Mouse (Mus musculus) kidney, adult 2 months (tissue): Measurements from ENCODE around the gene F830045P16Rik. TPM values are rescaled to one million over a fixed set of nuclear protein-coding genes. Genes with fewer than 3 reads are reported as not detected.

Source experiments
- DNase-seq: peaks from one replicate; pipeline ENCODE4 v3.0.0; 2021
- H3K27ac ChIP-seq: fragments of 200-500 bp; 2 replicates; pipeline ENCODE4 v1.5.1; 2012; ENCODE audit warnings: low read depth, low read length, control low read depth, inconsistent platforms; ENCODE audit not compliant: insufficient read depth
- H3K27me3 ChIP-seq: fragments of 200-500 bp; replicated peaks from 2 replicates; pipeline ENCODE4 v1.6.1; 2012; ENCODE audit warnings: mild to moderate bottlenecking, moderate library complexity, low read length, inconsistent platforms; ENCODE audit not compliant: control insufficient read depth, insufficient read depth
- H3K36me3 ChIP-seq: fragments of 200-500 bp; 2 replicates; pipeline ENCODE4 v1.6.1; 2012; ENCODE audit warnings: mild to moderate bottlenecking, moderate library complexity, low read length, inconsistent platforms; ENCODE audit not compliant: control insufficient read depth, insufficient read depth
- H3K4me1 ChIP-seq: fragments of 200-500 bp; 2 replicates; pipeline ENCODE4 v1.6.1; 2011; ENCODE audit warnings: low read length; ENCODE audit not compliant: control insufficient read depth, insufficient read depth
- H3K4me3 ChIP-seq: fragments of 200-500 bp; 2 replicates; pipeline ENCODE4 v1.5.1; 2011; ENCODE audit warnings: mild to moderate bottlenecking, low read depth, low read length, control low read depth; ENCODE audit not compliant: insufficient read depth
- CTCF ChIP-seq: fragments of 200-500 bp; conservative IDR thresholded peaks from 2 replicates; pipeline ENCODE4 v1.5.1; 2011; ENCODE audit warnings: low read depth, mild to moderate bottlenecking, control low read depth, low read length, moderate library complexity, mixed read lengths; ENCODE audit not compliant: insufficient read depth, insufficient read length
- POLR2A ChIP-seq: fragments of 200-500 bp; IDR thresholded peaks from one replicate; pipeline ENCODE4 v1.6.1; 2011; ENCODE audit warnings: low read depth, low read length, control low read depth
- WGBS: fragments of 180-500 bp; shearing (Covaris S2); methylation state at CpG from one replicate; pipeline ENCODE4 v1.1.7; 2018; 5-methylcytosine and 5-hydroxymethylcytosine counted together
- polyA plus RNA-seq: library from polyadenylated mRNA; depleted of rRNA; stranded (reverse); fragments of >200 nt; gene quantifications from 2 replicates; pipeline ENCODE4 v1.2.3, GENCODE M21; 2012

The F830045P16Rik gene
- polyA plus RNA-seq, 1 experiment = not detected

GRCm38 (mm10) chr2:129534886-129535591 lies 1.4 kb downstream of the F830045P16Rik start:
- Histone ChIP-seq H3K27me3 (no peaks in the 10 kb centered on the region), H3K36me3 (no peaks in the 10 kb centered on the region), H3K27ac (no peak overlapping the region), H3K4me1 (0 out of 2 replicates have a peak, but pooled peaks cover 3% of the 10 kb centered on the region), H3K4me3 (no peak overlapping the region)
- 48% methylated on average over 5 of the region's 5 CpGs for WGBS
- TF ChIP-seq POLR2A (no peak), CTCF (no peak)
- DNase-seq = no peak

DNA sequence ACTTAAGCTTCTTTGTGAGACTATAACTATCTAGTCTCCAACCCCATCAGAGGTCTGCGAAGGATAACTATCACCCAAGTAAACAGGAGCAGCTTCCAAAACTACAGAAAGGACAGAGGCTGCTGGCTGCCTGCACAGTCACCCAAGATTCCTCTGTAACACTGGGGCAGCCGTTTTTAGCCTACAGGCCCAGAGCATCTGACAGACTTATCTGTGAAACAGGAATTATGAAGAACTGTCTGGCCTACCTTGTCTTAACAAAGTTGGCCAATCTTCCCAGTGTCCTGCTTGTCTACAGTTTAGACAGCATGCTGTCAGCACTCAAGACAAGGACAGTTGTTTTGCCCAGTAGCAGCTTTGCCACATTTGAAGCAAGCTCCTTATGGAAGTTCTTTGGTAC lies 4.5 kb downstream of the F830045P16Rik start:
- Histone ChIP-seq H3K27ac (no peak overlapping the region), H3K36me3 (no peaks in the 10 kb centered on the region), H3K27me3 (no peaks in the 10 kb centered on the region), H3K4me3 (no peak overlapping the region), H3K4me1 (no peaks in the 10 kb centered on the region)
- WGBS = 89% methylated on average over 2 of the region's 2 CpGs
- no peak for DNase-seq
- TF ChIP-seq POLR2A (no peak), CTCF (no peak)

DNA sequence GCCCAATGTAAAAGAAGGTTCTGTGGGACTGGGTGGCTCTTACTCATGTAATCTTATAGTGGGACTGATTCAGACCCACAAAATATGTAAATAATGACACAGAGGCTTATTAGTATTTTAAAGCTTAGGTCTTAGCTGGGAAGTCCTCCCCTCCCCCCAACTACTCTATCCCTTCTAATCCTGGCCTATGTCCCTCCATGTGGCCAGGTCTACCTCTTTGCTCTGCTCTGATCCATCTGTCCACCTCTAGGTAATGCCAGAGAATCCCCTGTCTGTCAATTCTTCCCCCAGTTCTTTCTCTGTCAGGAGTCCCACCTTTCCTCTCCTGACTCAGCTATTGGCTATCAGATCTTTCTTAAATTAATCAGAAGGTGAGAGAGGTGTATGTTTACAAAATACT lies 5.3 kb downstream of the F830045P16Rik start:
- no peaks in the 10 kb centered on the region for H3K4me1 ChIP-seq
- no peak overlapping the region for H3K27ac ChIP-seq
- H3K4me3 ChIP-seq = no peak overlapping the region
- no peaks in the 10 kb centered on the region for H3K36me3 ChIP-seq
- TF ChIP-seq POLR2A = no peak
- no peak for TF ChIP-seq CTCF
- no peaks in the 10 kb centered on the region for H3K27me3 ChIP-seq
- no peak for DNase-seq

DNA sequence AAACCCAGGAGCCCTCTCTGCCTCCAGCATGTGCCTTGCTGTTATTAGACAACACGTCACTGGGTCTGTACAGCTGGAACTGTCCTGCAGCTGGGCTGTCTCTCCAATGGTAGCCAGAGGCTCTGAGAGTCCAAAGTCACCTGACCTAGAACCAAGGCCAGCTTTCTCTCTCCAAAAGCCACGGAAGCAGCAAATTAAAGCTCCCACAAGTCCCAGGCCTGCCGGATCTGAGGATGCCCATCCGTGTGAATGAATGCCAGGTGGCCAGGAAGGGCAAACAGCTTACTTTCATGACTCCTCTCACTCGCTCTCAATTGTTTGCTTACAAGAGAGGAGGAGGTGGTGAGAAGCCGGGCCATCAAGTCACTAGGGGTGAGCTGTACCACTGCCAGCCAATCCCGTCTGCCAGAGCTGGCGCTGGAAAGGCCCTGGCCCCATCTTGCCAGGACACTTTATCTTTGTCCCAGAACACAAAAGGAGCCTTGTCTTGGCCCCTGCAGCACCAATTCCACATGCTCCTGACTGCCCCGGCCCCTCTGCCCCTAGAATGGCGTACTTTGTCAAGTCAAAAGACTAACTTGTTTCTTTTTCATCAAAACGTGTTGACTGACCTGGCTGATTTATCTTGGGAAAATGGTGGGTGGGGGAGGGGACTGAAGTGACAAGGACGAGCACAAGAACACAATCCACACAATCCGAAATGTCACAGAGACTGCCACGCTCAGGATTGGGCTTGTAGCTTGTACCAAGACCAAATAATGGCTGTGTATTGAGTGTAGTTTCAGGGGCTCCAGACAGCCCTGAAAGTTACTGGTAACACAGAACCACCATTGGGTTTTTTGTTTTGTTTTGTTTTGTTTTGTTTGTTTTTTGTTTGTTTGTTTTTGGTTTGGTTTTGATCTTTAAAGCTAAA lies 6.8 kb downstream of the F830045P16Rik start:
- Histone ChIP-seq H3K27me3 (no peaks in the 10 kb centered on the region), H3K36me3 (no peaks in the 10 kb centered on the region), H3K4me3 (no peak overlapping the region), H3K27ac (no peak overlapping the region), H3K4me1 (no peaks in the 10 kb centered on the region)
- 50% methylated on average over 14 of the region's 14 CpGs for WGBS
- peak; percentile 49 for DNase-seq
- TF ChIP-seq POLR2A (no peak), CTCF (no peak)

GRCm38 (mm10) chr2:129527916-129528315 lies 8.5 kb downstream of the F830045P16Rik start:
- no peak for TF ChIP-seq CTCF
- no peak for TF ChIP-seq POLR2A
- Histone ChIP-seq H3K36me3 (no peaks in the 10 kb centered on the region), H3K27me3 (no peaks in the 10 kb centered on the region), H3K4me3 (no peak overlapping the region), H3K27ac (no peak overlapping the region), H3K4me1 (no peaks in the 10 kb centered on the region)
- DNase-seq = no peak
- WGBS = 91% methylated on average over 4 of the region's 4 CpGs

DNA sequence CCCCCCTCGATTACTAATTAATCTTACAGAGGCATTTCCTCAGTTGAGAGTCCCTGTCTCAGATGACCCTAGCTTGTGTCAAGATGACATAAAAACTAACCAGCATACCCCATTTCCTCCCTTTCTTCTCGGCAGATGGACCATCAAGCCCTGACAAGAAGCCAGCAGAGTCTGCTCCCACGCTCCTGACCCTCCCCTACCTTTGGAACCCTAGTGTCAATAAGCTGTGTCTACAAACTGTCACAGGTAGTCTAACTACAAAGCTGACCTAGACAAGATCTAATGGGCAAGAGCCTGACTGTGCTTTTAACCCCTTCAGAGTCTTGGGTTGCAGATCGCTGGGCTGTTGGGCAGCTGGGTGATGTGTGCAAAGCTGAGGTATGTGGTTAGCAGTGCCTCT lies 10.1 kb downstream of the F830045P16Rik start:
- WGBS = 41% methylated on average over 4 of the region's 4 CpGs
- H3K4me1 ChIP-seq = no peaks in the 10 kb centered on the region
- H3K4me3 ChIP-seq = no peak overlapping the region
- DNase-seq = no peak
- H3K36me3 ChIP-seq = no peaks in the 10 kb centered on the region
- H3K27ac ChIP-seq = no peak overlapping the region
- no peak for TF ChIP-seq POLR2A
- no peak for TF ChIP-seq CTCF
- no peaks in the 10 kb centered on the region for H3K27me3 ChIP-seq

DNA sequence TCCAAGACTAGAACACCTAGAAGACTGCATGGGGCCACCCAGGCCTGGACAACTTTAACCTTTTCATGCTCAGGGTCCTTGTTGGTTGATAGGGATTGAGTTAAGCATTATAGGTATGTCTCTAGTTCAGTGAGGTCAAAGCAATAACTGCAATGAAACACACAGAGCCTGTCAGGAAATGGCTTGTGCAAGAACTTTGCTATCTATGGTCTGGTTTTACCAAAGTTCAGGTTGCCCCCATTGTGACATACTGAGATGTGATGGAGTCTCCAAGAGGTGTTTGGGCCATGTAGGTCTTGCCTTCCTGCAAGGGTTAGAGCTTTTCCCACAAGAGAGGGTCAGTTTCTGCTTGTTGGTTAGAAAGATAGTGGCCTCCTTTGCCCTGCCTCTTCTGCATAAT lies 10.8 kb downstream of the F830045P16Rik start:
- no peak overlapping the region for H3K27ac ChIP-seq

More for the DNA sequence above, 10.8 kb downstream of the F830045P16Rik start:
- no peaks in the 10 kb centered on the region for H3K27me3 ChIP-seq
- no peak for TF ChIP-seq POLR2A
- TF ChIP-seq CTCF = no peak
- H3K36me3 ChIP-seq = no peaks in the 10 kb centered on the region
- no peak overlapping the region for H3K4me3 ChIP-seq
- no peak for DNase-seq
- no peaks in the 10 kb centered on the region for H3K4me1 ChIP-seq
